Mouse (Mus musculus): ENCODE data around the gene Lsm11.
"Not testable (repeated sequence)": the region's sequence is repeated elsewhere in the genome, so short reads cannot be mapped to it uniquely, and the experiment has no call there.

The Lsm11 gene

GRCm38 (mm10) chr11:45881026-45881682 is 63.6 kb downstream of the Lsm11 start:
- DNase-seq, result no peak

GRCm38 (mm10) chr11:45879366-45879765 is 65.4 kb downstream of the Lsm11 start:
- not testable (repeated sequence) for DNase-seq

Measured in thymus, adult 18-20 months (tissue).